Mouse (Mus musculus) CH12.LX (cell line): ENCODE measurements around the gene Sik3. TPM values are rescaled to one million over a fixed set of nuclear protein-coding genes. Genes with fewer than 3 reads are reported as not detected.

ENCODE experiments used
- DNase-seq: peaks from one replicate; pipeline ENCODE4 v3.0.0-alpha.2; 2013; ENCODE audit errors: extremely low read depth
- H3K27ac ChIP-seq: 2 replicates; pipeline ENCODE4 v1.5.1; 2012; ENCODE audit warnings: low read depth, mild to moderate bottlenecking, control low read depth, moderate library complexity; ENCODE audit not compliant: insufficient read depth
- H3K27me3 ChIP-seq: replicated peaks from 2 replicates; pipeline ENCODE3; 2012; ENCODE audit warnings: inconsistent platforms
- H3K36me3 ChIP-seq, 2 experiments: replicated peaks in 1 of 2; 2 replicates each; pipeline versions ENCODE3 to v1.6.1; 2012; ENCODE audit warnings: inconsistent platforms in 1 of 2, low read length in 1 of 2, mild to moderate bottlenecking in 1 of 2, mixed read lengths in 1 of 2, moderate library complexity in 1 of 2; ENCODE audit not compliant: control insufficient read depth in 1 of 2, insufficient read depth in 1 of 2
- H3K4me1 ChIP-seq, 2 experiments: 2 replicates each; pipeline ENCODE4 v1.6.1; 2012; ENCODE audit warnings: inconsistent platforms in 1 of 2, moderate library complexity in 1 of 2; ENCODE audit not compliant: insufficient read depth in 2 of 2, control insufficient read depth in 1 of 2
- H3K4me2 ChIP-seq: 2 replicates; pipeline ENCODE4 v1.6.1; 2012; ENCODE audit warnings: low read depth, mild to moderate bottlenecking, control low read depth; ENCODE audit not compliant: poor library complexity, insufficient read depth, severe bottlenecking
- H3K4me3 ChIP-seq, 3 experiments: fragments of 150-350 bp in 1 of 3; sonication (generic) in 1 of 3; replicated peaks in 1 of 3; 2 replicates each; pipeline versions ENCODE3 to v1.5.1; 2011 to 2012; ENCODE audit warnings: low read depth in 2 of 3, low read length in 2 of 3, mild to moderate bottlenecking in 2 of 3, moderate library complexity in 2 of 3, control low read depth in 1 of 3, improper control_type of control experiment in 1 of 3, inconsistent platforms in 1 of 3, mixed read lengths in 1 of 3; ENCODE audit not compliant: poor library complexity in 1 of 3
- H3K79me2 ChIP-seq: replicated peaks from 2 replicates; pipeline ENCODE4 v1.6.1; 2012; ENCODE audit warnings: mild to moderate bottlenecking, moderate library complexity; ENCODE audit not compliant: control insufficient read depth, poor library complexity, insufficient read depth, severe bottlenecking; ENCODE audit errors: extremely low read depth
- H3K9ac ChIP-seq: 2 replicates; pipeline ENCODE4 v1.6.1; 2012; ENCODE audit warnings: low read depth, mild to moderate bottlenecking, control low read depth, moderate library complexity; ENCODE audit not compliant: insufficient read depth
- H3K9me3 ChIP-seq: replicated peaks from 2 replicates; pipeline ENCODE3; 2012; ENCODE audit warnings: low read length, inconsistent platforms, mixed read lengths
- CHD1 ChIP-seq: IDR thresholded peaks from 2 replicates; pipeline ENCODE4 v1.6.1; 2012; ENCODE audit warnings: low read depth, low read length, improper control_type of control experiment, inconsistent platforms
- CTCF ChIP-seq, 2 experiments: IDR thresholded peaks in 1 of 2; conservative IDR thresholded peaks in 1 of 2; 2 replicates each; pipeline ENCODE4 v1.5.1; 2011 to 2012; ENCODE audit warnings: low read depth in 2 of 2, low read length in 2 of 2, improper control_type of control experiment in 1 of 2, inconsistent platforms in 1 of 2, mild to moderate bottlenecking in 1 of 2, moderate library complexity in 1 of 2
- EP300 ChIP-seq: IDR thresholded peaks from 2 replicates; pipeline ENCODE4 v1.6.1; 2011; ENCODE audit warnings: low read length, improper control_type of control experiment
- ETS1 ChIP-seq: conservative IDR thresholded peaks from 2 replicates; pipeline ENCODE4 v1.6.1; 2012; ENCODE audit warnings: low read depth, mild to moderate bottlenecking, inconsistent platforms, low read length, improper control_type of control experiment, moderate library complexity
- GABPA ChIP-seq: IDR thresholded peaks from 2 replicates; pipeline ENCODE4 v1.6.1; 2012; ENCODE audit warnings: low read depth, low read length, improper control_type of control experiment, inconsistent platforms; ENCODE audit not compliant: insufficient replicate concordance
- JUN ChIP-seq: IDR thresholded peaks from 2 replicates; pipeline ENCODE4 v1.6.1; 2011; ENCODE audit warnings: low read depth, mild to moderate bottlenecking, low read length, improper control_type of control experiment, moderate library complexity; ENCODE audit not compliant: insufficient read depth
- JUND ChIP-seq: conservative IDR thresholded peaks from 2 replicates; pipeline ENCODE4 v1.6.1; 2011; ENCODE audit warnings: low read depth, low read length, improper control_type of control experiment
- MAX ChIP-seq: IDR thresholded peaks from 2 replicates; pipeline ENCODE4 v1.6.1; 2011; ENCODE audit warnings: low read length, improper control_type of control experiment
- MAZ ChIP-seq: IDR thresholded peaks from 2 replicates; pipeline ENCODE4 v1.6.1; 2012; ENCODE audit warnings: low read depth, mild to moderate bottlenecking, inconsistent platforms, low read length, improper control_type of control experiment, moderate library complexity
- MXI1 ChIP-seq: IDR thresholded peaks from 2 replicates; pipeline ENCODE4 v1.6.1; 2011; ENCODE audit warnings: mild to moderate bottlenecking, low read depth, low read length, improper control_type of control experiment
- NELFE ChIP-seq: IDR thresholded peaks from 2 replicates; pipeline ENCODE4 v1.6.1; 2011; ENCODE audit warnings: low read depth, low read length, improper control_type of control experiment
- POLR2AphosphoS2 ChIP-seq: IDR thresholded peaks from 2 replicates; pipeline ENCODE4 v1.6.1; 2011; ENCODE audit warnings: low read depth, low read length, improper control_type of control experiment
- RAD21 ChIP-seq: IDR thresholded peaks from 2 replicates; pipeline ENCODE4 v1.6.1; 2011; ENCODE audit warnings: low read depth, mild to moderate bottlenecking, low read length, improper control_type of control experiment, moderate library complexity
- SMC3 ChIP-seq: IDR thresholded peaks from 2 replicates; pipeline ENCODE4 v1.6.1; 2011; ENCODE audit warnings: low read depth, low read length, improper control_type of control experiment
- dilution Hi-C: fragments of 300-500 bp; cut with MboI; formaldehyde crosslinking; loops from 2 replicates; pipeline ENCODE4 v1.14.3; 2020; ENCODE audit warnings: low sequenced_read_pairs; ENCODE audit not compliant: extremely low pct_unique_long_range_greater_than_20kb, extremely low pct_ligation_motif_present
- in situ Hi-C: fragments of 300-500 bp; cut with MboI; formaldehyde crosslinking; loops from 3 replicates; pipeline ENCODE4 v1.14.3; 2019; ENCODE audit warnings: low sequenced_read_pairs, low pct_ligation_motif_present, low pct_unique_long_range_greater_than_20kb, mixed read lengths
- polyA plus RNA-seq: library from polyadenylated mRNA; unstranded; fragments of >175 nt; gene quantifications from 2 replicates; pipeline ENCODE4 v1.2.1, GENCODE M21; 2012; ENCODE audit warnings: low read depth; ENCODE audit not compliant: insufficient read length
- total RNA-seq, 2 experiments: library from RNA; depleted of rRNA; stranded (reverse); fragments of 300-350 nt in 1 of 2; fragments of >200 nt in 1 of 2; gene quantifications; 2 replicates each; pipeline ENCODE4 v1.2.3; 2012 to 2014

The Sik3 gene
- total and polyA plus RNA-seq, 3 experiments, result 14.9 to 29.8 (median 21.4) TPM

- no peak overlapping the region for H3K27ac ChIP-seq
- peak; percentile 63 for DNase-seq
- in situ Hi-C loops, result no loop called here
- TF ChIP-seq CTCF (conservative IDR thresholded peaks at IDR 0.05 in 1 of 2, IDR thresholded peaks at IDR 0.05 in 1 of 2; ENCODE audit: low read depth in 2 of 2, low read length in 2 of 2) (peak; percentile 38 to 70; a peak in 3 of 4 replicates), RAD21 (peak; percentile 28), JUND (no peak), MXI1 (no peak), ETS1 (no peak), SMC3 (peak; percentile 56)
- TF ChIP-seq, all 38 proteins: peak for 3
- H3K4me2 ChIP-seq, result no peak overlapping the region
- no peaks in the 10 kb centered on the region for H3K9me3 ChIP-seq
- H3K36me3 ChIP-seq, result peaks cover 33 to 87% of the 10 kb centered on the region in 2 experiments
- H3K27me3 ChIP-seq, result no peaks in the 10 kb centered on the region
- H3K4me3 ChIP-seq, result no peak overlapping the region
- no peaks in the 10 kb centered on the region for H3K79me2 ChIP-seq
- dilution Hi-C loops, result no loop called here
- H3K9ac ChIP-seq, result no peak overlapping the region
- H3K4me1 ChIP-seq, result peaks cover 0 to 9% of the 10 kb centered on the region in 2 experiments; a peak in 3 of 4 replicates
These were observed 172.6 kb downstream of the Sik3 start for GRCm38 (mm10) chr9:46185191-46185590.

GRCm38 (mm10) chr9:46186387-46186786, 173.8 kb downstream of the Sik3 start:
- no peaks in the 10 kb centered on the region for H3K79me2 ChIP-seq
- dilution Hi-C loops, result no loop called here
- peaks cover 24 to 87% of the 10 kb centered on the region in 2 experiments for H3K36me3 ChIP-seq
- no peak for DNase-seq
- no peaks in the 10 kb centered on the region for H3K9me3 ChIP-seq
- no peak overlapping the region for H3K9ac ChIP-seq
- H3K4me2 ChIP-seq, result no peak overlapping the region
- no peak overlapping the region for H3K27ac ChIP-seq
- in situ Hi-C loops, result no loop called here
- H3K27me3 ChIP-seq, result no peaks in the 10 kb centered on the region
- peaks cover 0 to 9% of the 10 kb centered on the region in 2 experiments; a peak in 3 of 4 replicates for H3K4me1 ChIP-seq
- no peak overlapping the region for H3K4me3 ChIP-seq
- TF ChIP-seq MAX (no peak), NELFE (no peak), CTCF (conservative IDR thresholded peaks at IDR 0.05 in 1 of 2, IDR thresholded peaks at IDR 0.05 in 1 of 2; ENCODE audit: low read depth in 2 of 2, low read length in 2 of 2) (peak; percentile 4 to 52; a peak in 2 of 4 replicates), GABPA (no peak), CHD1 (no peak), SMC3 (peak; percentile 42), RAD21 (peak; percentile 24), MAZ (no peak)

DNA sequence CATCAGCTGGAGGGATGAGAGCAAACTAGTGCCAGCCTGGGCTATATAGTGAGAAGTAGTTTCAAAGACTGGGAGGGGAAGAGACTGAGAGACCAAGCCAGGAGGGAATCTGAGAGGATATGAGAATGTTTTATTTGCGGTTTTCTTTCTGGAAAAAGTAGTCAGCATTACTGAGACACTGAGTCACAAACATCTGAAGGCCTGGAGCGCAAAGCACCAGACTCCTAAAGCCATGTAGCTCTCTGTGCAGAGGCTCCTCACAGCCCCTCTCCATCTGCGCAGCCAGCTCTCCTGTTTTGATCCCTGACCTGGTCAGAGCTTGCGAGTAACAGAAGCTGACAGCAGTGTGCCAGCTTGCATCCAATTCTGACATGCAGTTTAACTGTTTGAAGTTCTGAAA, 175.8 kb downstream of the Sik3 start:
- Histone ChIP-seq H3K4me1 (peaks cover 0 to 19% of the 10 kb centered on the region in 2 experiments; a peak in 3 of 4 replicates), H3K27ac (no peak overlapping the region), H3K36me3 (peaks cover 25 to 74% of the 10 kb centered on the region in 2 experiments), H3K27me3 (no peaks in the 10 kb centered on the region), H3K4me3 (no peak overlapping the region), H3K79me2 (no peaks in the 10 kb centered on the region), H3K4me2 (no peak overlapping the region), H3K9ac (no peak overlapping the region), H3K9me3 (no peaks in the 10 kb centered on the region)
- TF ChIP-seq NELFE (no peak), EP300 (no peak), POLR2AphosphoS2 (no peak), JUN (no peak), CHD1 (no peak)
- dilution Hi-C loops, result no loop called here
- in situ Hi-C loops, result no loop called here
- no peak for DNase-seq
